Mouse (Mus musculus) kidney, embryonic 14.5 days (tissue): ENCODE measurements around the gene Fbxo36. TPM values are rescaled to one million over a fixed set of nuclear protein-coding genes. Genes with fewer than 3 reads are reported as not detected.

Source experiments
- ATAC-seq: fragments of 200-750 bp; cut with Nextera tagmentation; 2 replicates; pipeline ENCODE4 v1.8.0; 2017; ENCODE audit warnings: moderate number of reproducible peaks, mild to moderate bottlenecking, moderate TSS enrichment, moderate library complexity; ENCODE audit not compliant: low FRiP score, low TSS enrichment
- H3K27ac ChIP-seq: fragments of 300-500 bp; sonication (generic); 2 replicates; pipeline ENCODE4 v1.5.1; 2014; ENCODE audit warnings: low read depth, mild to moderate bottlenecking, low read length, moderate library complexity, mixed read lengths
- H3K27me3 ChIP-seq: fragments of 300-500 bp; sonication (generic); 2 replicates; pipeline ENCODE4 v1.6.1; 2014; ENCODE audit warnings: mild to moderate bottlenecking, low read length; ENCODE audit not compliant: control insufficient read depth, insufficient read depth
- H3K36me3 ChIP-seq: fragments of 300-500 bp; sonication (generic); 2 replicates; pipeline ENCODE4 v1.6.1; 2014; ENCODE audit warnings: low read length, mixed read lengths; ENCODE audit not compliant: control insufficient read depth, insufficient read depth
- H3K4me1 ChIP-seq: fragments of 300-500 bp; sonication (generic); 2 replicates; pipeline ENCODE4 v1.6.1; 2014; ENCODE audit warnings: low read length, mixed read lengths; ENCODE audit not compliant: control insufficient read depth, insufficient read depth
- H3K4me2 ChIP-seq: fragments of 300-500 bp; sonication (generic); replicated peaks from 2 replicates; pipeline ENCODE4 v1.6.1; 2014; ENCODE audit warnings: low read depth, mild to moderate bottlenecking, low read length
- H3K4me3 ChIP-seq: fragments of 300-500 bp; sonication (generic); 2 replicates; pipeline ENCODE4 v1.5.1; 2014; ENCODE audit warnings: mild to moderate bottlenecking, low read length
- H3K9ac ChIP-seq: fragments of 300-500 bp; sonication (generic); 2 replicates; pipeline ENCODE4 v1.6.1; 2014; ENCODE audit warnings: low read depth, mild to moderate bottlenecking, low read length, moderate library complexity
- H3K9me3 ChIP-seq: fragments of 300-500 bp; sonication (generic); 2 replicates; pipeline ENCODE4 v1.6.1; 2016; ENCODE audit warnings: low read length; ENCODE audit not compliant: control insufficient read depth
- WGBS: fragments of 180-500 bp; shearing (Covaris S2); extraction: QIAGEN DNeasy Blood & Tissue Kit; methylation state at CpG from one replicate; pipeline ENCODE4 v1.1.7; 2014; 5-methylcytosine and 5-hydroxymethylcytosine counted together
- polyA plus RNA-seq: library from polyadenylated mRNA; unstranded; fragments of >200 nt; fragmentation: Nextera tagmentation; extraction: Ambion mirVana; gene quantifications from 2 replicates; pipeline ENCODE4 v1.2.1, GENCODE M21; 2014

Fbxo36 gene
- polyA plus RNA-seq, 1 experiment from 2014 or later: 10.6 TPM

DNA sequence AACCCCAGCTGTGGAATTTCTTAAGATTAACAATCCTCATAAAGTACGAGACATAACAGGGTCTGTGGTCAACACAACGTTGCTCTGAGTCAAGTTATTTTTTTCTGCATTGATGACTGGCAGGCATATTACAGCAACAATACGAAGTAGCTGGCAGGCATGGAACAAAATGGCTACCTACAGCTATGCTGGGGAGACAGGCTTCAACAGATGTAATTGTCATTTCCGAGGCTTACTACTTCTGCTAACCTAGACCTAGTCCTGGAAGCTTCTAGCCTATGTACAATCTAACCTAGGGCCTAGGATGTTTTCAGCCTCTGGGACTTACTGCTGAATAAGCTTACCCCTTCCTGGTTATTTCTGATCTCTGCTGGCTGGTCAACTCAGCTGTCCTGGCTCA is 99.8 kb downstream of the Fbxo36 start:
- H3K9me3 ChIP-seq: no peaks in the 10 kb centered on the region
- ATAC-seq: no peak
- peaks cover 6% of the 10 kb centered on the region; the same call in 1 of the 2 replicates for H3K27me3 ChIP-seq
- no peaks in the 10 kb centered on the region for H3K4me1 ChIP-seq
- no peaks in the 10 kb centered on the region for H3K36me3 ChIP-seq
- no peak overlapping the region for H3K9ac ChIP-seq
- no peak overlapping the region for H3K4me3 ChIP-seq
- WGBS: 78% methylated on average over 4 of the region's 4 CpGs
- no peak overlapping the region for H3K4me2 ChIP-seq
- no peak overlapping the region for H3K27ac ChIP-seq

DNA sequence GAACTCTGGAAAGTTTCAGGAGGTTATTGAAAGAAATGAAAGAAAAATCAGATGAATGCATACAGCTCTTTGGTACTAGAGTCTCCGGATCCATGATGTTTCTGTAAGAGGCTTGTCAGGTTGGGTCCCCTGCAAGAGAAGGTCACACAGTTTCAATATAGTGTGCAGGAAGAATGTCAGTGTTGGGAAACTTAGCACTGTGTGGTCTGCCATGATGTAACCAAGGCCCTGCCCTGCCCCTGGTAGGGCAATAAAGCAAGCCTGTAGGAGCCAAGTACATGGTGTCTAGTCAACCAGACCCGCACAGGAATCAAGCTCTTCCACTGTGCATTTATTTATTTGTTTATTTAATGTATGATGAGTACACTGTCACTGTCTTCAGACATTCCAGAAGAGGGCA is 100.7 kb downstream of the Fbxo36 start:
- H3K9me3 ChIP-seq: no peaks in the 10 kb centered on the region
- peaks cover 5% of the 10 kb centered on the region; the same call in 1 of the 2 replicates for H3K27me3 ChIP-seq
- no peaks in the 10 kb centered on the region for H3K36me3 ChIP-seq
- no peak overlapping the region for H3K9ac ChIP-seq
- H3K4me3 ChIP-seq: no peak overlapping the region
- no peaks in the 10 kb centered on the region for H3K4me1 ChIP-seq
- WGBS: 84% methylated on average over 2 of the region's 2 CpGs
- no peak for ATAC-seq
- no peak overlapping the region for H3K4me2 ChIP-seq
- H3K27ac ChIP-seq: no peak overlapping the region

DNA sequence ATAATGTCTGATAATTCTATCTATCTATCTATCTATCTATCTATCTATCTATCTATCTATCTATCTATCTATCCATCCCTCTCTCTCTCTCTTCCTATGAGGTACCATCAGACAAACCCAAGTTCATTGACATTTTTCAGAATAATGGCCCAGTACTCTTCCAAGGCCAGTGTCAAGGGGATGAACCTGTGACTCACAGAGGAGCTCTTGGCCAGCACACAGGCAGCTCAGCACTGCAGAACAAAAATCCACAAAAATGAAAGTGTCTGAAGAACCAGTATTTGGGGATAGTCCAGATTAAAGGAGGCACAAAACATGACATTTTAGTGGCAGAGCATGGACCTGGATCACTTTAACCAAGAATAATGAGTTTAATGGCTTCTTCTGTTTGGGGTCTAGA is 103.0 kb downstream of the Fbxo36 start:
- no peaks in the 10 kb centered on the region for H3K9me3 ChIP-seq
- H3K9ac ChIP-seq: no peak overlapping the region
- H3K4me2 ChIP-seq: no peak overlapping the region
- no peaks in the 10 kb centered on the region for H3K4me1 ChIP-seq
- H3K4me3 ChIP-seq: no peak overlapping the region
- H3K27me3 ChIP-seq: no peaks in the 10 kb centered on the region
- no peak for ATAC-seq
- no peak overlapping the region for H3K27ac ChIP-seq
- H3K36me3 ChIP-seq: no peaks in the 10 kb centered on the region

DNA sequence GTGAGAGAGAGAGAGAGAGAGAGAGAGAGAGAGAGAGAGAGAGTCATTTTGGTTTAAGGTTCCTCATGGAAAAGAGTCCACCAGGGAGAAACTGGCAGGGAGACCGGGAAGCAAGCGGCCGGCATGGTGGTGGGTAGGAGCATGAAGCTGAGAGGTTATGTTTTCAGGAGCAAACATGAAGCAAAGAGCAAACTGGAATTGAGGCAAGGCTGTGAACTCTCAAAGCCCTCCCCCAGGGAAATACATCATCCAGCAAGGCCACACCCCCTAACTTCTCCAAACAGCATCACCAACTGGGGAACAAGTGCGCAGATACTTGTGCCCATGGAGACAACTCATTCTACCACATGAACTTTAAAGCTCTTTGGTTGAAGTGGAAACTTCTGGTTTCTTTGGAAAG is 103.9 kb downstream of the Fbxo36 start:
- H3K27me3 ChIP-seq: no peaks in the 10 kb centered on the region
- no peak overlapping the region for H3K4me3 ChIP-seq
- no peaks in the 10 kb centered on the region for H3K4me1 ChIP-seq
- no peaks in the 10 kb centered on the region for H3K36me3 ChIP-seq
- ATAC-seq: no peak
- no peak overlapping the region for H3K9ac ChIP-seq
- H3K27ac ChIP-seq: no peak overlapping the region
- no peak overlapping the region for H3K4me2 ChIP-seq
- 84% methylated on average over 4 of the region's 4 CpGs for WGBS
- H3K9me3 ChIP-seq: no peaks in the 10 kb centered on the region

DNA sequence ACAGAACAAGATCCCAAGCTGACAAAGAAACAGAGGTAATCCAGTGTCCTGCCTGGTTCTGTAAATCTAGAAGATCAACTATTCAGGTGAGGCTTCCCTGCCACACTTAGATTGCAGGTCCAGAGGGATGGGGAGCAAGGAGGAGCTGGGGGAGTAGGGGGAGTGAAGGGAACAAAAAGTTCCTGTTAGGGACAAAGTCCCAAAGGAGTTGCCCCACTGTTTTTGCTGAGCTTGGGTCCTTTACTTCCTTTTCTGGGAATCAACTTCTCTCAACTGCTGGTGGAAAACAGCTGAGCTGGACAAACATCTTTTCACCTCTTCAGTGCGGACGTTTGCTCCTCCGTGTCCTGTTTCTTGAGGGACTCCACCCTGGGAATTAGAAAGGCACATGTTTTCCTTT is 106.3 kb downstream of the Fbxo36 start:
- no peak overlapping the region for H3K4me2 ChIP-seq
- WGBS: 82% methylated on average over 3 of the region's 3 CpGs
- H3K36me3 ChIP-seq: no peaks in the 10 kb centered on the region
- no peak overlapping the region for H3K27ac ChIP-seq
- no peaks in the 10 kb centered on the region for H3K9me3 ChIP-seq
- ATAC-seq: no peak
- H3K27me3 ChIP-seq: no peaks in the 10 kb centered on the region
- no peak overlapping the region for H3K9ac ChIP-seq
- H3K4me3 ChIP-seq: no peak overlapping the region
- no peaks in the 10 kb centered on the region for H3K4me1 ChIP-seq

DNA sequence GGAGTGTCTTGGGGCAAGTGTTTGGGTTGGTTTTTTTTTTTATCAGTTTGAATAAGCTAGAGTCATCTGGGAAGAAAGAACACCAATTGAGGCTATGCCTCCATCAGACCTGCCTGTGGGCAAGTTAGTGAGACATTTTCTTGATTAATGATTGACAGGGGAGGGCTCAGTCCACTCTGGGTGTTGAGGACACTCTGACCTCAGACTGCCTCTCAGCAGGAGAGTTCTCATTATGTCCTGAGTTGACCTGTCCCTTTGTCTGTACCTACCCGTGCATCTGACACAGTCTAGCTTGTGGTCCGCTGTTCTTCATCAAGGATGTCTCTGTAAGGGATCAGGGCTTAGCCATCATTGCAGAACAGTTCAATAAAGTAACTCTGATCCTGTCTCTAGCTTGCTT is 107.7 kb downstream of the Fbxo36 start:
- no peaks in the 10 kb centered on the region for H3K27me3 ChIP-seq
- no peak overlapping the region for H3K27ac ChIP-seq
- H3K9ac ChIP-seq: no peak overlapping the region
- H3K4me1 ChIP-seq: no peaks in the 10 kb centered on the region
- no peaks in the 10 kb centered on the region for H3K36me3 ChIP-seq
- WGBS: 77% methylated on average over 2 of the region's 2 CpGs
- H3K4me2 ChIP-seq: no peak overlapping the region
- no peaks in the 10 kb centered on the region for H3K9me3 ChIP-seq
- H3K4me3 ChIP-seq: no peak overlapping the region
- ATAC-seq: no peak

Other genes starting within 250 kb of the Fbxo36 start
- 0.31 and 1.1 TPM in 2 replicates for gene Dner, start 143.6 kb upstream of the Fbxo36 start, polyA plus RNA-seq
- gene Trip12, start 675 bp downstream of the Fbxo36 start, polyA plus RNA-seq: 57.9 and 85.8 TPM in 2 replicates
- 0.41 and 0.53 TPM in 2 replicates for gene Slc16a14, start 95.3 kb downstream of the Fbxo36 start, polyA plus RNA-seq